Mouse (Mus musculus) spleen, adult 2 months (tissue): ENCODE measurements at regions not wholly inside any gene's neighbourhood (a gene's known extent, or its start where the extent isn't known, plus 50 kb on each side); places are given as distances from the start of the nearest gene placed in this dataset.
A peak's percentile ranks its signal among the peaks of the same experiment; 100 is the strongest.

Source experiments
- DNase-seq, 2 experiments: peaks; one replicate each; pipeline versions ENCODE4 v3.0.0 to v3.0.0-alpha.2; 2012 to 2021; ENCODE audit warnings: low spot score in 2 of 2, low read depth in 1 of 2
- H3K27ac ChIP-seq: fragments of 200-500 bp; 2 replicates; pipeline ENCODE4 v1.5.1; 2012; ENCODE audit warnings: low read length, inconsistent platforms; ENCODE audit not compliant: insufficient read depth
- H3K27me3 ChIP-seq: fragments of 200-500 bp; 2 replicates; pipeline ENCODE4 v1.6.1; 2012; ENCODE audit warnings: mild to moderate bottlenecking, moderate library complexity, low read length, inconsistent platforms; ENCODE audit not compliant: control insufficient read depth, insufficient read depth
- H3K36me3 ChIP-seq: fragments of 200-500 bp; 2 replicates; pipeline ENCODE4 v1.6.1; 2012; ENCODE audit warnings: mild to moderate bottlenecking, low read length, inconsistent platforms; ENCODE audit not compliant: control insufficient read depth, insufficient read depth
- H3K4me1 ChIP-seq: fragments of 200-500 bp; 2 replicates; pipeline ENCODE4 v1.6.1; 2011; ENCODE audit warnings: inconsistent platforms; ENCODE audit not compliant: control insufficient read depth, insufficient read depth, insufficient read length
- H3K4me3 ChIP-seq: fragments of 200-500 bp; 2 replicates; pipeline ENCODE4 v1.5.1; 2011; ENCODE audit warnings: mild to moderate bottlenecking, inconsistent platforms; ENCODE audit not compliant: insufficient read depth, insufficient read length; ENCODE audit errors: extremely low read depth
- CTCF ChIP-seq: fragments of 200-500 bp; IDR thresholded peaks from 2 replicates; pipeline ENCODE4 v1.5.1; 2011; ENCODE audit warnings: mild to moderate bottlenecking, inconsistent platforms; ENCODE audit not compliant: insufficient read depth, insufficient read length, insufficient replicate concordance; ENCODE audit errors: extremely low read depth
- POLR2A ChIP-seq: fragments of 200-500 bp; IDR thresholded peaks from 2 replicates; pipeline ENCODE4 v1.6.1; 2011; ENCODE audit warnings: low read depth, low read length, inconsistent platforms
- WGBS: fragments of 180-500 bp; shearing (Covaris S2); methylation state at CpG from one replicate; pipeline ENCODE4 v1.1.7; 2018; 5-methylcytosine and 5-hydroxymethylcytosine counted together

DNA sequence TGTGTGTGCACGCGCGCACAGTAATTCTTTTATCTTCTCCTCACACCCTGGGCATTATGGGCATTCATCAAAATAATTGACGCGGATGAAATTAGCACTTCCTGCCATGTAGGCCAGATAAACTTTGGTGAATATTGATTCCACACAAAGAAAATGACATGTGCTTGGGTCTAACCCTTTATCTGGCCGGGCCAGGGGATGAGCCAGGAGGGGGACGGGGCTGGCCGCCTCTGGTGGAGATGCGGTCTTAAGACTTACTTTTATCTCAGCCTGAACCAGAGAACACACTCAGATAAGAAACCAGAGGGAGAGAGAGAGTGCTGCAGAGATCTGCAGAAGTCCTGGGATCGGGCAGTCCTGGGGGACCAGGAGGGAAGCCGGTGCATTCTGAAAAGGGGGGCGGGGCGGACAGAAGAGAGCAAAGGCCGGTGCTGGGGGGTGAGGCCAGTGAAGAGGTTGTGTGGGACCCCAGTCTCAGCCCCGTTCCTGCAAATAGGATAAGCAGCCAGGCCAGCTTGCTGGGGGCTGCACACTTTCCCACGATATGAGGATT, 136.9 kb upstream of the Lhx5 start:
- no peak for DNase-seq
- Histone ChIP-seq H3K27ac (no peak overlapping the region), H3K27me3 (0 out of 2 replicates have a peak, but pooled peaks cover 2% of the 10 kb centered on the region), H3K4me3 (no peak overlapping the region), H3K4me1 (no peaks in the 10 kb centered on the region), H3K36me3 (no peaks in the 10 kb centered on the region)
- WGBS = 51% methylated on average over 16 of the region's 16 CpGs
- TF ChIP-seq POLR2A (no peak), CTCF (no peak)

DNA sequence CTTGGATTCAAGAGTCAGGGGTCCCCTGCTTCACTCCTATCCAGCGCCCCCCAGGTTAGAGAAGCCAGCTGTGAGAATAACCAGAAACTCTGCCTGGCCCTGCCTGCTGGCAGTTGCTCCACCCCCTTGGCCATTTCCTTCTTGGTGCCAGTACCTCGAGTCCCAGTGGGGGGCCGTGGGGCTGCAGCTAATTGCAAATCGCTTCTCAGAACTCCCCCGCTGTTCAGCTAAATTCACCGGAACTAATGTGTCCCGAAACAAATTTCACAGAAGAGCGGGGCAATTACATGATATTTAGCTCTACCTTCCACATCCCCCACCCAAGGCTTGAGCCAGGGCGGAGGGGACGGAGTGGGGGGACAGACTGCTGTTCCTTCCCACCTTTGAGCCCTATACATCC, 134.3 kb upstream of the Lhx5 start:
- peaks cover 2% of the 10 kb centered on the region; the same call in 1 of the 2 replicates for H3K27me3 ChIP-seq
- 22% methylated on average over 10 of the region's 10 CpGs for WGBS
- TF ChIP-seq CTCF (no peak), POLR2A (no peak)

DNA sequence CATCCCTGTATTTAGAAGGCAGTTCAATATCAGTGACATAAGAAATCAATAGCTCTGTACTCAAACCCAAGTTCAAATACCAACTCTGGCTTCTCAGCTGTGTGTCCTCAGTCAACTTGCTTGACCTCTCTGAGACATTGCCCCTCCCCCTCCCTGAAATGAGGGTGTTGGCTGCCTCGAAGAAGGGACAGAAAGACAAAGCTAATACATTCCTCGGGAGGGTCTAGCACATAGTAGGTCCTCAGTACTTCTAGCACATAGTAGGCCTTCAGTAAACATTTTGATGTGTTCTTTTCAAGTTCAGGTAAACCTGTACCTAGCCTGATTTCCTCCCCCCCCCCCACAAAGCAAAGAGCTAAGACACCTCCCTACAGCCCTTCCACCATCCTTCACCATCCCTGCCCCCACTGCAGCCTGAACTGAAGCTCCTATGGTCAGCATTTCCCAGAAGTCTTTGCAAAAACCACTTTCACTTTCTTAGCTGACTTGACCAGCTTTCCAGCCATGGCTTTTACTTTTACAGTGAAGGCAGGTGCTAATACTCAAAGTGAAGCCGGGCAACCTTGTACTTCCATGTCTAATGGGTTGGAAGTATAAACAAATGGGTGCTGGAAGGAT, 133.7 kb upstream of the Lhx5 start:
- Histone ChIP-seq H3K27me3 (peaks cover 2% of the 10 kb centered on the region; the same call in 1 of the 2 replicates), H3K4me1 (no peaks in the 10 kb centered on the region), H3K4me3 (no peak overlapping the region), H3K27ac (no peak overlapping the region), H3K36me3 (no peaks in the 10 kb centered on the region)
- TF ChIP-seq POLR2A = no peak
- no peak for TF ChIP-seq CTCF
- no peak for DNase-seq
- WGBS = 55% methylated on average over 3 of the region's 3 CpGs

More for the DNA sequence above, 134.3 kb upstream of the Lhx5 start:
- H3K27ac ChIP-seq = no peak overlapping the region
- no peaks in the 10 kb centered on the region for H3K4me1 ChIP-seq
- no peak overlapping the region for H3K4me3 ChIP-seq
- H3K36me3 ChIP-seq = no peaks in the 10 kb centered on the region
- no peak for DNase-seq

DNA sequence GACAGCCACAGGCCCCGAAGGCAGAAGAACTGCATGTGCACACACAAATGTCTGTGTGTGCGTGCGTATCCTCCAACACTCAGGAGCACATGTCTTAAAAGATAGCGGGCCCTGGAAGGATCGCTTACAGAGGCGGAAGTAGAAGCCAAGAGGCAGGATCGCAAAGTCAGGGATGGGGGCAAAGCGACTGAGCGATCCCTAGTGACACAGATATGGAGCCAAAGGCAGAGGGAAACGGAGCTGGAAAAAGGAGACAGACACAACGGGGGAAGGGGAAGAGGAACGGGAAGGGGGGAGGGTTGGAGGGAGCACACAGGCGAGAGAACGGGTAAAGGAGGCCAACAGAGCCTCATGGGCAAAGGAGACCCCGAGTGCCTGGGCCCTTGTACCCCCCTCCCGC, 129.8 kb upstream of the Lhx5 start:
- H3K36me3 ChIP-seq = no peaks in the 10 kb centered on the region
- 4% methylated on average over 15 of the region's 16 CpGs for WGBS
- peaks cover 4% of the 10 kb centered on the region; the same call in 1 of the 2 replicates for H3K27me3 ChIP-seq
- TF ChIP-seq POLR2A = no peak
- H3K4me1 ChIP-seq = no peaks in the 10 kb centered on the region
- no peak overlapping the region for H3K4me3 ChIP-seq
- no peak overlapping the region for H3K27ac ChIP-seq
- no peak for DNase-seq

DNA sequence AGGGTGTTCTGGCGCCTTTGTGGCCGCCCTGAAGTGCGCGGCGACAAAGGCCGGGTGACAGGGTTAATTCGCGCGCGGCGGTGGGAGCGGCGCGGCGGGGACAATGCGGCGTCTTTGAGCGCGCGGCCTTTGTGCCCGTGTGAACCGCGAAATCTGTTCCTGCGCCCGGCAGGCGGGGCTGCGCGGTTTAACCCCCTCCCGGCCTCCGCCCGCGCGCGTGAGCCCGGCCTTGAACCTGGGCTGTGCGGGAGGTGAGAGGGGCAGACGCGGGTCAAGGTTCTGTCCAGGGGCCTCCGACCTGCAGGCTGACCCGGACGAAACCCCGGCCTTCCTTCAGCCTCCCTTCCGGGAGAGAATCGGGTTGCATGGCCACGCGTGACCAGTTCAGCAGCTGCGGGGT, 129.2 kb upstream of the Lhx5 start:
- H3K4me3 ChIP-seq = no peak overlapping the region
- TF ChIP-seq CTCF = no peak
- no peak for TF ChIP-seq POLR2A
- no peak for DNase-seq
- H3K36me3 ChIP-seq = no peaks in the 10 kb centered on the region
- WGBS = 3% methylated on average over 47 of the region's 47 CpGs
- H3K27ac ChIP-seq = no peak overlapping the region
- H3K4me1 ChIP-seq = no peaks in the 10 kb centered on the region
- H3K27me3 ChIP-seq = peaks cover 4% of the 10 kb centered on the region; the same call in 1 of the 2 replicates

DNA sequence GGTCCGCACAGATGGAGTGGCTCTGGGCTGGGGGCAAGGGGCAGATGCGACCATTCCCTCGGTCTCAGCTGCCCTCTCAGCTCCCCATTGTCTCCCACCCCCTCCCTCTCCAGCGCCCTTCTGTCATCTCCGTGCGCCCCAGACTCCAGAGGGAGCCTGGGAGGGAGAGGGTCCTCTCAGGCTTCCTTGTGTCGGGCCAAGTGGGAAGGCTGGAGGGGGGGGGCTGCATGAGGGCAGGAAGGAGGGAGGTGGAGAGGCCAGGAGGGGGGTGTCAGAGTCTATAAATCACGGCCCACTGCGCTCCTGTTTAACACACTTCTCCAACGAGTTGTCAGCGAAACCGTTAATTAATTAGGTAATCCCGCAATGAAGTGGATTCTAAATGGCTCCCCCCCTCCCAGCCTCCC, 127.2 kb upstream of the Lhx5 start:
- H3K4me3 ChIP-seq = no peak overlapping the region
- 24% methylated on average over 13 of the region's 13 CpGs for WGBS
- peaks cover 3% of the 10 kb centered on the region; the same call in 1 of the 2 replicates for H3K27me3 ChIP-seq
- no peaks in the 10 kb centered on the region for H3K36me3 ChIP-seq
- no peak for DNase-seq
- H3K27ac ChIP-seq = no peak overlapping the region
- TF ChIP-seq CTCF (no peak), POLR2A (no peak)
- no peaks in the 10 kb centered on the region for H3K4me1 ChIP-seq

DNA sequence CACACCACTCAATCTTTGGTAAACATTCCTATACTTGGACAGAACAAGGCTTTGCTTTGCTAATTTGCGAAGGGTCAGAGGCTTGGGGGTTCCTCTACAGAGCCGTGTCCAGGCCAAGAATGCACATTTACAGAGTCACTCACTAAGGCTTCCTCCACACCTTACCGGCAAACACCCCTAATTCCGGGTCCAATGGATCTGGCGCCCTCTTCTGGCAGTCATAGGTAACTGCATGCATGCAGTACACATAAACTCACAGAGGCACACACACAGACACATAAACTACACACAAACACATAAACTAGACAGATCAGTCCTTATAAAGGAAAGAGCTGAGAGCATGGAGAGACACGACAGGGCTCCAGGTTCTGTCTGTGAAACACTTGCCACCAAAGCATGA, 119.2 kb upstream of the Lhx5 start:
- Histone ChIP-seq H3K27me3 (no peaks in the 10 kb centered on the region), H3K4me3 (no peak overlapping the region), H3K27ac (no peak overlapping the region), H3K36me3 (no peaks in the 10 kb centered on the region), H3K4me1 (no peaks in the 10 kb centered on the region)
- 82% methylated on average over 6 of the region's 6 CpGs for WGBS
- TF ChIP-seq POLR2A = no peak
- peak; percentile 35; the same call in 1 of the 2 replicates for TF ChIP-seq CTCF
- DNase-seq = no peak
